Mouse (Mus musculus): Measurements from ENCODE around the gene Sh3pxd2b. TPM values are rescaled to one million over a fixed set of nuclear protein-coding genes. Genes with fewer than 3 reads are reported as not detected.
A peak's percentile ranks its signal among the peaks of the same experiment; 100 is the strongest.
"Not testable (repeated sequence)": the region's sequence is repeated elsewhere in the genome, so short reads cannot be mapped to it uniquely, and the experiment has no call there.

Sh3pxd2b gene
- polyA plus RNA-seq (2014; fragmentation: Nextera tagmentation; extraction: Ambion mirVana): 12.6 and 13.3 TPM in 2 replicates

DNA sequence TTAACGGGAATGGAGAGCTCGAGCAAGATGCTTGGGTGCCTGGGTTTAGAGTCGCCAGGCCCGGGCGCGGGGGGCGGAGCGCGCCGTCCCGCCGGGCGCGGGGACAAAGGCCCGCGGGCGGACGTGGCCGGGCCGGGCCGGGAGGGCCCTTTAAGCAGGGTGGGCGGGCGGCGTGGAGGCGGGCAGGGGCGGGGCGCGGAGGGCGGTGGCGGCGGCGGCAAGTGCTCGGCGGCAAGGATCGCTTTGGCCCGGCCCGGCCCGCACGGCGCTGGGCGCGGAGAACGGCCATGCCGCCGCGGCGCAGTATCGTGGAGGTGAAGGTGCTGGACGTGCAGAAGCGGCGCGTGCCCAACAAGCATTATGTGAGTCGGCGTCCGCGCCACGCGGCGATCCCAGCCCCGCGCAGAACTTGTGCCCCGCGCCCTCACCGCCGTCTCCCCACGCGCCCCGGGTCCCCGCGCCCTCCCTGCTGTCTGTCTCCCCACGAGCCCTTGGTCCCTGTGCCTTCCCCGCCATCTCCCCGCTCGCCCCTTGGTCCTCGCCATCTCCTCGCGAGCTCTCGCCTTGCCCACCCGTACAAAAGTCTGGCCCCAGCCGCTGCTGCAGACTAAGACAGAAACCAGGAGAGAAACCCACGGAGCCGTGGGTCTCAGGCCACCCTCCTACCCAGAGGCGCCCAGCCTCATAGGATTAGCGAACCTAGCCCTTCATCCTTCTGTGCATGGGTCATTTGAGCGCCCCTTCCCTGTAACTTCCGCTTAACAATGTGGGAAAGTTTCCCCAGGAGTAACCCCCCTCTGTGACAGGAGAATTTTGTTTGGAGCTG, at the start of gene Sh3pxd2b:
TSS of gene Sh3pxd2b (plus strand) at position 214 of the 826 bp plus-strand sequence.
- no peaks in the 10 kb centered on the region for H3K9me3 ChIP-seq (ENCODE audit: control insufficient read depth, low read length)
- peak within 1 kb of the TSS; percentile 88 for H3K4me2 ChIP-seq (ENCODE audit: low read length)
- WGBS: 1% methylated on average over 70 of the region's 86 CpGs
- H3K4me3 ChIP-seq (ENCODE audit: control insufficient read depth in 1 of 2, insufficient read depth in 1 of 2, low read depth in 1 of 2, low read length in 2 of 2): peak within 1 kb of the TSS; percentile 61 to 62
- no peaks in the 10 kb centered on the region for H3K27me3 ChIP-seq (ENCODE audit: control insufficient read depth, insufficient read depth, low read length)
- H3K4me1 ChIP-seq (ENCODE audit: control insufficient read depth in 2 of 2, insufficient read depth in 2 of 2, low read length in 2 of 2): peaks cover 5 to 24% of the 10 kb centered on the region in 2 experiments
- peak within 1 kb of the TSS; percentile 13 to 79 for H3K27ac ChIP-seq (replicated peaks in 1 of 2; ENCODE audit: control insufficient read depth in 1 of 2, insufficient read depth in 1 of 2, low read depth in 2 of 2, low read length in 2 of 2)
- peaks cover 12% of the 10 kb centered on the region; the same call in 1 of the 2 replicates for H3K36me3 ChIP-seq (ENCODE audit: control insufficient read depth, insufficient read depth, low read length)
- H3K9ac ChIP-seq (ENCODE audit: low read length): peak within 1 kb of the TSS; percentile 90
- ATAC-seq (ENCODE audit: insufficient number of reproducible peaks, insufficient read depth, low FRiP score, low read depth): peak; percentile 63

DNA sequence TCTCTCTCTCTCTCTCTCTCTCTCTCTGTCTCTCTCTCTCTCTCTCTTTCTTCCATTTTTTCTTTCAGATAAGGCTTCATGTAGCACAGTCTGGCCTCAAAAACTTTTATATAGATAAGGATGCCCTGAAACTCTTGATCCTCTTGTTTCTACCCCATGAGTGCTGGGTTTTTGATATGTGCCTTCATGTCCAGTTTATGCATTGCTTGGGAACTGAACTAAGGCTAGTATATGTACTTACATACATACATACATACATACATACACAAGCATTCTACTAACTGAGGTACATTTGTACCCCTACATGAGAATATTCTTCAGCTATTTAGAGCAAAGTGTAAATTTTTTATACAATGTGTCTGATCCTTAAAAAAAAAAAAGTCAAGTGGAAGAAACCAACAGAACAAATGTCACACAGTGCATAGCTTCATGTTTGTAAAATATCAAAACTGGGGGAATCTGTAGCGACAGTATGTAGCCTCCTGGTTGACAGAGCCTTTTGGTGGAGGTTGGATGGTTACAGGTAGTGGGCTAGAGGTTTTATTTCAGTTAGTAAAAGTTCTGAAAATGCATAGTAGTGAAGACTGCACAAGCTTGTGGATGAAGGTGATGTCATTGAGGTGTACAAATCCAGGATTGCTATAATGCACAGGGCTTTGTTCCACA, 49.6 kb upstream of the Sh3pxd2b start:
- Histone ChIP-seq H3K4me1 (ENCODE audit: control insufficient read depth in 2 of 2, insufficient read depth in 2 of 2, low read length in 2 of 2) (no peaks in the 10 kb centered on the region), H3K27me3 (ENCODE audit: control insufficient read depth, insufficient read depth, low read length) (peaks cover 26% of the 10 kb centered on the region), H3K4me2 (ENCODE audit: low read length) (no peak overlapping the region), H3K9me3 (ENCODE audit: control insufficient read depth, low read length) (no peaks in the 10 kb centered on the region), H3K9ac (ENCODE audit: low read length) (no peak overlapping the region), H3K27ac (replicated peaks in 1 of 2; ENCODE audit: control insufficient read depth in 1 of 2, insufficient read depth in 1 of 2, low read depth in 2 of 2, low read length in 2 of 2) (no peak overlapping the region), H3K36me3 (ENCODE audit: control insufficient read depth, insufficient read depth, low read length) (no peaks in the 10 kb centered on the region), H3K4me3 (ENCODE audit: control insufficient read depth in 1 of 2, insufficient read depth in 1 of 2, low read depth in 1 of 2, low read length in 2 of 2) (no peak overlapping the region)
- 91% methylated on average over 1 of the region's 1 CpGs for WGBS
- ATAC-seq (ENCODE audit: insufficient number of reproducible peaks, insufficient read depth, low FRiP score, low read depth): no peak

DNA sequence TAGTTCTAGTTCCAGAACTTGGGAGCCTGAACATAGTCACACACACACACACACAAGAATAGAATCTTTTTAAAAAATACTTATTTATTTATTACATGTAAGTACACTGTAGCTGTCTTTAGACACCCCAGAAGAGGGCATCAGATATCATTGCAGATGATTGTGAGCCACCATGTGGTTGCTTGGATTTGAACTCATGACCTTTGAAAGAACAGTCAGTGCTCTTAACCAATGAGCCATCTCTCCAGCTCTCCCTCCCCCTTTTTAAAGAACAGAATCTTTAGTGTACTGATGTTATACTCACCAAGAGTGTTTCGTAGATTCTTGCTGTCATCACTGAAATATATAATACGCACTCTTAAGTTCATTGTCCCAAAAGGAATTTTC, 49.1 kb upstream of the Sh3pxd2b start:
- Histone ChIP-seq H3K27ac (replicated peaks in 1 of 2; ENCODE audit: control insufficient read depth in 1 of 2, insufficient read depth in 1 of 2, low read depth in 2 of 2, low read length in 2 of 2) (no peak overlapping the region), H3K4me3 (ENCODE audit: control insufficient read depth in 1 of 2, insufficient read depth in 1 of 2, low read depth in 1 of 2, low read length in 2 of 2) (no peak overlapping the region)
- WGBS: 93% methylated on average over 2 of the region's 2 CpGs

DNA sequence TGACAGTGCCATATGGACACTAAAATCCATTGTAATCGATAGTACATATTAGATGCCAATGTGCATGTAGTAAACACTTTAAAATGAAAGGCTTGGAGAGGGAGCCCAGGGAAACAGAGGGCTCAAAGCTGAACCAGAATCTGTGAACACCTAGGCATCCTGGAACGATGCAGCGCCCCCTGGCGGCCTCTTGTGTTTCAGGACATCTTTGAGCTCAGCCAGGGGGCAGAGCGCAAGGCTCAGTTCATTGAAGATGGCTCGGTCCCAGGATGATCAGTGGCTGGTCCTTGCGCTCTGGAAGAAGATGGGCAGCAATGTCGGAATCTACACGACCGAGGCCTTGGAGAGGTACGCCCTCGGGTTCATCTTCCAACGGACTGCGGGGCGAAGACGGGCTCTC, 47.8 kb upstream of the Sh3pxd2b start, which contains the start of gene Hbq1a:
TSS of gene Hbq1a (plus strand) at position 205 of the 400 bp plus-strand sequence.
- not testable (repeated sequence) for H3K9me3 ChIP-seq (ENCODE audit: control insufficient read depth, low read length); H3K36me3 ChIP-seq (ENCODE audit: control insufficient read depth, insufficient read depth, low read length); ATAC-seq (ENCODE audit: insufficient number of reproducible peaks, insufficient read depth, low FRiP score, low read depth); H3K9ac ChIP-seq (ENCODE audit: low read length); H3K27ac ChIP-seq (replicated peaks in 1 of 2; ENCODE audit: control insufficient read depth in 1 of 2, insufficient read depth in 1 of 2, low read depth in 2 of 2, low read length in 2 of 2); H3K4me1 ChIP-seq (ENCODE audit: control insufficient read depth in 2 of 2, insufficient read depth in 2 of 2, low read length in 2 of 2); H3K4me3 ChIP-seq (ENCODE audit: control insufficient read depth in 1 of 2, insufficient read depth in 1 of 2, low read depth in 1 of 2, low read length in 2 of 2)
- Histone ChIP-seq H3K27me3 (ENCODE audit: control insufficient read depth, insufficient read depth, low read length) (peaks cover 21% of the 10 kb centered on the region), H3K4me2 (ENCODE audit: low read length) (peak within 1 kb of the TSS; percentile 12)
- 5% methylated on average over 16 of the region's 16 CpGs for WGBS

More for the DNA sequence above, 49.1 kb upstream of the Sh3pxd2b start:
- Histone ChIP-seq H3K27me3 (ENCODE audit: control insufficient read depth, insufficient read depth, low read length) (peaks cover 26% of the 10 kb centered on the region), H3K4me1 (ENCODE audit: control insufficient read depth in 2 of 2, insufficient read depth in 2 of 2, low read length in 2 of 2) (no peaks in the 10 kb centered on the region), H3K4me2 (ENCODE audit: low read length) (no peak overlapping the region), H3K36me3 (ENCODE audit: control insufficient read depth, insufficient read depth, low read length) (no peaks in the 10 kb centered on the region), H3K9me3 (ENCODE audit: control insufficient read depth, low read length) (no peaks in the 10 kb centered on the region), H3K9ac (ENCODE audit: low read length) (no peak overlapping the region)
- ATAC-seq (ENCODE audit: insufficient number of reproducible peaks, insufficient read depth, low FRiP score, low read depth): no peak

- Histone ChIP-seq H3K4me2 (ENCODE audit: low read length) (peak overlapping the region; percentile 12), H3K27ac (replicated peaks in 1 of 2; ENCODE audit: control insufficient read depth in 1 of 2, insufficient read depth in 1 of 2, low read depth in 2 of 2, low read length in 2 of 2) (no peak overlapping the region), H3K27me3 (ENCODE audit: control insufficient read depth, insufficient read depth, low read length) (peaks cover 21% of the 10 kb centered on the region), H3K36me3 (ENCODE audit: control insufficient read depth, insufficient read depth, low read length) (no peaks in the 10 kb centered on the region), H3K9ac (ENCODE audit: low read length) (no peak overlapping the region), H3K9me3 (ENCODE audit: control insufficient read depth, low read length) (no peaks in the 10 kb centered on the region), H3K4me1 (ENCODE audit: control insufficient read depth in 2 of 2, insufficient read depth in 2 of 2, low read length in 2 of 2) (no peaks in the 10 kb centered on the region), H3K4me3 (ENCODE audit: control insufficient read depth in 1 of 2, insufficient read depth in 1 of 2, low read depth in 1 of 2, low read length in 2 of 2) (no peak overlapping the region)
- ATAC-seq (ENCODE audit: insufficient number of reproducible peaks, insufficient read depth, low FRiP score, low read depth): no peak
- WGBS: 50% methylated on average over 13 of the region's 17 CpGs
These were observed 47.0 kb upstream of the Sh3pxd2b start for GRCm38 (mm10) chr11:32300279-32301267.

GRCm38 (mm10) chr11:32301506-32301905, 46.1 kb upstream of the Sh3pxd2b start:
- no peaks in the 10 kb centered on the region for H3K36me3 ChIP-seq (ENCODE audit: control insufficient read depth, insufficient read depth, low read length)
- 64% methylated on average over 1 of the region's 1 CpGs for WGBS
- ATAC-seq (ENCODE audit: insufficient number of reproducible peaks, insufficient read depth, low FRiP score, low read depth): no peak
- peaks cover 21% of the 10 kb centered on the region for H3K27me3 ChIP-seq (ENCODE audit: control insufficient read depth, insufficient read depth, low read length)
- no peaks in the 10 kb centered on the region for H3K4me1 ChIP-seq (ENCODE audit: control insufficient read depth in 2 of 2, insufficient read depth in 2 of 2, low read length in 2 of 2)
- H3K4me3 ChIP-seq (ENCODE audit: control insufficient read depth in 1 of 2, insufficient read depth in 1 of 2, low read depth in 1 of 2, low read length in 2 of 2): no peak overlapping the region
- H3K27ac ChIP-seq (replicated peaks in 1 of 2; ENCODE audit: control insufficient read depth in 1 of 2, insufficient read depth in 1 of 2, low read depth in 2 of 2, low read length in 2 of 2): no peak overlapping the region
- no peak overlapping the region for H3K4me2 ChIP-seq (ENCODE audit: low read length)
- H3K9ac ChIP-seq (ENCODE audit: low read length): no peak overlapping the region
- H3K9me3 ChIP-seq (ENCODE audit: control insufficient read depth, low read length): no peaks in the 10 kb centered on the region

GRCm38 (mm10) chr11:32302824-32303419, 44.7 kb upstream of the Sh3pxd2b start:
- no peak overlapping the region for H3K27ac ChIP-seq (replicated peaks in 1 of 2; ENCODE audit: control insufficient read depth in 1 of 2, insufficient read depth in 1 of 2, low read depth in 2 of 2, low read length in 2 of 2)
- H3K9me3 ChIP-seq (ENCODE audit: control insufficient read depth, low read length): no peaks in the 10 kb centered on the region
- 40% methylated on average over 2 of the region's 2 CpGs for WGBS
- no peaks in the 10 kb centered on the region for H3K36me3 ChIP-seq (ENCODE audit: control insufficient read depth, insufficient read depth, low read length)
- ATAC-seq (ENCODE audit: insufficient number of reproducible peaks, insufficient read depth, low FRiP score, low read depth): no peak
- no peak overlapping the region for H3K9ac ChIP-seq (ENCODE audit: low read length)
- H3K4me2 ChIP-seq (ENCODE audit: low read length): no peak overlapping the region
- peaks cover 19% of the 10 kb centered on the region for H3K27me3 ChIP-seq (ENCODE audit: control insufficient read depth, insufficient read depth, low read length)
- H3K4me3 ChIP-seq (ENCODE audit: control insufficient read depth in 1 of 2, insufficient read depth in 1 of 2, low read depth in 1 of 2, low read length in 2 of 2): no peak overlapping the region
- H3K4me1 ChIP-seq (ENCODE audit: control insufficient read depth in 2 of 2, insufficient read depth in 2 of 2, low read length in 2 of 2): no peaks in the 10 kb centered on the region

All from heart, embryonic 14.5 days (tissue).